Mouse (Mus musculus): ENCODE data around the gene Opcml. TPM values are rescaled to one million over a fixed set of nuclear protein-coding genes. Genes with fewer than 3 reads are reported as not detected.

Gene Opcml
- polyA plus RNA-seq, 1 experiment = not detected

GRCm38 (mm10) chr9:28822466-28822865 lies 1031.9 kb downstream of the Opcml start:
- no peak overlapping the region for H3K4me3 ChIP-seq
- TF ChIP-seq CEBPB (IDR thresholded peaks at IDR 0.05; ENCODE audit: insufficient read depth, poor library complexity, severe bottlenecking) = no peak
- no peak for TF ChIP-seq MYOD1 (IDR thresholded peaks at IDR 0.05; ENCODE audit: control insufficient read depth in 1 of 3, insufficient read length in 2 of 3, low read depth in 2 of 3)
- TF ChIP-seq TCF3 (IDR thresholded peaks at IDR 0.05; ENCODE audit: insufficient read length, low read depth) = no peak
- TF ChIP-seq USF1 (IDR thresholded peaks at IDR 0.05; ENCODE audit: low read depth) = no peak
- no peak for TF ChIP-seq MAX (IDR thresholded peaks at IDR 0.05; ENCODE audit: low read depth)
- no peak for TF ChIP-seq SRF (IDR thresholded peaks at IDR 0.05; ENCODE audit: control insufficient read depth, insufficient read length, low read depth)
- no peak for TF ChIP-seq TCF12 (IDR thresholded peaks at IDR 0.05; ENCODE audit: insufficient read depth, poor library complexity, severe bottlenecking)
- TF ChIP-seq POLR2A (IDR thresholded peaks at IDR 0.05; ENCODE audit: insufficient read length, low read depth) = no peak
- TF ChIP-seq REST (IDR thresholded peaks at IDR 0.05; ENCODE audit: insufficient read depth, insufficient read length) = no peak
- TF ChIP-seq E2F4 (IDR thresholded peaks at IDR 0.05; ENCODE audit: insufficient read depth) = no peak
- no peak for TF ChIP-seq MYOG (IDR thresholded peaks at IDR 0.05; ENCODE audit: control insufficient read depth in 1 of 3, insufficient read depth in 1 of 3, insufficient read length in 2 of 3, low read depth in 2 of 3)
- no peak for TF ChIP-seq POLR2AphosphoS2 (IDR thresholded peaks at IDR 0.05; ENCODE audit: insufficient read length, low read depth)
- no peaks in the 10 kb centered on the region for H3K36me3 ChIP-seq (ENCODE audit: control insufficient read depth, insufficient read depth)
- no peaks in the 10 kb centered on the region for H3K27me3 ChIP-seq (ENCODE audit: control insufficient read depth, insufficient read depth, insufficient read length)
- no peak overlapping the region for H3ac ChIP-seq (ENCODE audit: control insufficient read depth, insufficient read length)
- no peak overlapping the region for H3K4me2 ChIP-seq (ENCODE audit: low read depth)
- no peaks in the 10 kb centered on the region for H3K79me2 ChIP-seq (ENCODE audit: control insufficient read depth, insufficient read depth)

- TF ChIP-seq USF1 (IDR thresholded peaks at IDR 0.05; ENCODE audit: low read depth) (no peak), POLR2A (IDR thresholded peaks at IDR 0.05; ENCODE audit: insufficient read length, low read depth) (no peak), CEBPB (IDR thresholded peaks at IDR 0.05; ENCODE audit: insufficient read depth, poor library complexity, severe bottlenecking) (no peak), POLR2AphosphoS2 (IDR thresholded peaks at IDR 0.05; ENCODE audit: insufficient read length, low read depth) (no peak), TCF12 (IDR thresholded peaks at IDR 0.05; ENCODE audit: insufficient read depth, poor library complexity, severe bottlenecking) (no peak), MYOG (IDR thresholded peaks at IDR 0.05; ENCODE audit: control insufficient read depth in 1 of 3, insufficient read depth in 1 of 3, insufficient read length in 2 of 3, low read depth in 2 of 3) (no peak), MYOD1 (IDR thresholded peaks at IDR 0.05; ENCODE audit: control insufficient read depth in 1 of 3, insufficient read length in 2 of 3, low read depth in 2 of 3) (no peak), TCF3 (IDR thresholded peaks at IDR 0.05; ENCODE audit: insufficient read length, low read depth) (no peak), MAX (IDR thresholded peaks at IDR 0.05; ENCODE audit: low read depth) (no peak), SRF (IDR thresholded peaks at IDR 0.05; ENCODE audit: control insufficient read depth, insufficient read length, low read depth) (no peak), REST (IDR thresholded peaks at IDR 0.05; ENCODE audit: insufficient read depth, insufficient read length) (no peak), E2F4 (IDR thresholded peaks at IDR 0.05; ENCODE audit: insufficient read depth) (no peak)
- no peak overlapping the region for H3K4me2 ChIP-seq (ENCODE audit: low read depth)
- no peaks in the 10 kb centered on the region for H3K79me2 ChIP-seq (ENCODE audit: control insufficient read depth, insufficient read depth)
- no peak overlapping the region for H3ac ChIP-seq (ENCODE audit: control insufficient read depth, insufficient read length)
- H3K36me3 ChIP-seq (ENCODE audit: control insufficient read depth, insufficient read depth) = no peaks in the 10 kb centered on the region
- H3K4me3 ChIP-seq = no peak overlapping the region
- no peaks in the 10 kb centered on the region for H3K27me3 ChIP-seq (ENCODE audit: control insufficient read depth, insufficient read depth, insufficient read length)
These were observed 1035.2 kb downstream of the Opcml start for GRCm38 (mm10) chr9:28825821-28826220.

GRCm38 (mm10) chr9:28845961-28846570 lies 1055.5 kb downstream of the Opcml start:
- Histone ChIP-seq H3K79me2 (ENCODE audit: control insufficient read depth, insufficient read depth) (no peaks in the 10 kb centered on the region), H3ac (ENCODE audit: control insufficient read depth, insufficient read length) (no peak overlapping the region), H3K4me2 (ENCODE audit: low read depth) (no peak overlapping the region), H3K4me3 (no peak overlapping the region), H3K36me3 (ENCODE audit: control insufficient read depth, insufficient read depth) (no peaks in the 10 kb centered on the region), H3K27me3 (ENCODE audit: control insufficient read depth, insufficient read depth, insufficient read length) (no peaks in the 10 kb centered on the region)
- no peak for TF ChIP-seq MYOG (IDR thresholded peaks at IDR 0.05; ENCODE audit: control insufficient read depth in 1 of 3, insufficient read depth in 1 of 3, insufficient read length in 2 of 3, low read depth in 2 of 3)
- TF ChIP-seq E2F4 (IDR thresholded peaks at IDR 0.05; ENCODE audit: insufficient read depth) = no peak
- TF ChIP-seq TCF3 (IDR thresholded peaks at IDR 0.05; ENCODE audit: insufficient read length, low read depth) = no peak
- no peak for TF ChIP-seq TCF12 (IDR thresholded peaks at IDR 0.05; ENCODE audit: insufficient read depth, poor library complexity, severe bottlenecking)
- TF ChIP-seq SRF (IDR thresholded peaks at IDR 0.05; ENCODE audit: control insufficient read depth, insufficient read length, low read depth) = no peak
- TF ChIP-seq MAX (IDR thresholded peaks at IDR 0.05; ENCODE audit: low read depth) = no peak
- no peak for TF ChIP-seq CEBPB (IDR thresholded peaks at IDR 0.05; ENCODE audit: insufficient read depth, poor library complexity, severe bottlenecking)
- no peak for TF ChIP-seq POLR2AphosphoS2 (IDR thresholded peaks at IDR 0.05; ENCODE audit: insufficient read length, low read depth)
- TF ChIP-seq MYOD1 (IDR thresholded peaks at IDR 0.05; ENCODE audit: control insufficient read depth in 1 of 3, insufficient read length in 2 of 3, low read depth in 2 of 3) = no peak
- TF ChIP-seq USF1 (IDR thresholded peaks at IDR 0.05; ENCODE audit: low read depth) = no peak
- no peak for TF ChIP-seq REST (IDR thresholded peaks at IDR 0.05; ENCODE audit: insufficient read depth, insufficient read length)
- TF ChIP-seq POLR2A (IDR thresholded peaks at IDR 0.05; ENCODE audit: insufficient read length, low read depth) = no peak

- TF ChIP-seq MYOG (IDR thresholded peaks at IDR 0.05; ENCODE audit: control insufficient read depth in 1 of 3, insufficient read depth in 1 of 3, insufficient read length in 2 of 3, low read depth in 2 of 3) (no peak), POLR2AphosphoS2 (IDR thresholded peaks at IDR 0.05; ENCODE audit: insufficient read length, low read depth) (no peak)
- Histone ChIP-seq H3K27me3 (ENCODE audit: control insufficient read depth, insufficient read depth, insufficient read length) (no peaks in the 10 kb centered on the region), H3ac (ENCODE audit: control insufficient read depth, insufficient read length) (no peak overlapping the region), H3K4me3 (no peak overlapping the region), H3K4me2 (ENCODE audit: low read depth) (no peak overlapping the region), H3K79me2 (ENCODE audit: control insufficient read depth, insufficient read depth) (no peaks in the 10 kb centered on the region), H3K36me3 (ENCODE audit: control insufficient read depth, insufficient read depth) (no peaks in the 10 kb centered on the region)
These were observed 1065.3 kb downstream of the Opcml start for GRCm38 (mm10) chr9:28855826-28856225.

GRCm38 (mm10) chr9:28861983-28862382 lies 1071.4 kb downstream of the Opcml start:
- Histone ChIP-seq H3K4me3 (no peak overlapping the region), H3K36me3 (ENCODE audit: control insufficient read depth, insufficient read depth) (no peaks in the 10 kb centered on the region), H3K4me2 (ENCODE audit: low read depth) (no peak overlapping the region), H3K27me3 (ENCODE audit: control insufficient read depth, insufficient read depth, insufficient read length) (no peaks in the 10 kb centered on the region), H3K79me2 (ENCODE audit: control insufficient read depth, insufficient read depth) (no peaks in the 10 kb centered on the region), H3ac (ENCODE audit: control insufficient read depth, insufficient read length) (no peak overlapping the region)
- TF ChIP-seq MYOG (IDR thresholded peaks at IDR 0.05; ENCODE audit: control insufficient read depth in 1 of 3, insufficient read depth in 1 of 3, insufficient read length in 2 of 3, low read depth in 2 of 3) = no peak
- no peak for TF ChIP-seq TCF12 (IDR thresholded peaks at IDR 0.05; ENCODE audit: insufficient read depth, poor library complexity, severe bottlenecking)
- no peak for TF ChIP-seq MAX (IDR thresholded peaks at IDR 0.05; ENCODE audit: low read depth)
- no peak for TF ChIP-seq POLR2A (IDR thresholded peaks at IDR 0.05; ENCODE audit: insufficient read length, low read depth)
- TF ChIP-seq USF1 (IDR thresholded peaks at IDR 0.05; ENCODE audit: low read depth) = no peak
- TF ChIP-seq CEBPB (IDR thresholded peaks at IDR 0.05; ENCODE audit: insufficient read depth, poor library complexity, severe bottlenecking) = no peak
- no peak for TF ChIP-seq SRF (IDR thresholded peaks at IDR 0.05; ENCODE audit: control insufficient read depth, insufficient read length, low read depth)
- no peak for TF ChIP-seq REST (IDR thresholded peaks at IDR 0.05; ENCODE audit: insufficient read depth, insufficient read length)
- TF ChIP-seq POLR2AphosphoS2 (IDR thresholded peaks at IDR 0.05; ENCODE audit: insufficient read length, low read depth) = no peak
- no peak for TF ChIP-seq MYOD1 (IDR thresholded peaks at IDR 0.05; ENCODE audit: control insufficient read depth in 1 of 3, insufficient read length in 2 of 3, low read depth in 2 of 3)
- TF ChIP-seq E2F4 (IDR thresholded peaks at IDR 0.05; ENCODE audit: insufficient read depth) = no peak
- TF ChIP-seq TCF3 (IDR thresholded peaks at IDR 0.05; ENCODE audit: insufficient read length, low read depth) = no peak
